Mouse (Mus musculus) erythroblast, embryonic 14.5 days (primary cell): ENCODE results near the gene Hemk1.

ENCODE experiments used
- GATA1 ChIP-seq: IDR thresholded peaks from 2 replicates; pipeline ENCODE4 v1.6.1; 2012; ENCODE audit warnings: low read length, inconsistent platforms, mixed read lengths
- TAL1 ChIP-seq: IDR thresholded peaks from 3 replicates; pipeline ENCODE4 v1.6.1; 2012; ENCODE audit warnings: low read length, inconsistent platforms, mixed read lengths

DNA sequence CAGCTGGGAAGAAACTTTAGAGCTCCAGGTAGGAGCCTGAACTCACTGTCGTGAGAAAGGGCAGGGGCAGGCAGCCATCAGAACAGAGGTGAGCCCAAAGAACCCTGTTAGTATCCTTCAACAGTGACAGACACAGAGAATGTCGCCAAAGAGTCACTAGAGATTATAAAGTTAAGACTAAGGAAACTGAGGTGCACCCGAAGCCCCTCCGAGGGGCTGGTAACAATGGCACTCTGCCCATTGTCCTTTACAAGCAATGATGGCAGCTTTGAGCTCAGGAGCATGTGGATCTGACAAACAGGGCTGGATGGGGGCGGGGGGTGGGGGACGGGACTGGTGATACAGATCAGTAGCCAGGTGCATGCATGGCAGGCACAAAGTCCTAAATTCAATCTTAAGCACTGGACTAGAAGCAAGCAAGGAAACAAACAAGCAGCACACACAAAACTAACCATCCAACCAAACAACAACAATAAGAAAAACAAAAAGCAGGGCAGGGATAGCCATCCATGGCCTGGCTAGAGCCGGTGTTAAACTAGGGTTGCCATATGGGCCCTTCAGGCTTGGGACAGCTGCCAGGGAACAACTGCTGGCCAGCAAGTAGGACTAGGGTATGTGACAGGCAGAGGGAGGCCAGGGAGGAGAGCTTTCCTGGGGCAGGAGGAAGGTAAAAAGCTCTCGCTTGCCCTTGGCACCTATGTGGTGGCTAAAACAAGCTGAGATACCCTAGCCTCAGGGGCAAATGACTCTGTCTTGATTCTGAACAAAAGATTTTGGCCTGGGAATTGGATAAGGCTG lies 5.2 kb upstream of the Hemk1 start:
- TF ChIP-seq GATA1, result no peak
- no peak for TF ChIP-seq TAL1
